Mouse (Mus musculus): ENCODE results near the gene Tgfb3.

The Tgfb3 gene

DNA sequence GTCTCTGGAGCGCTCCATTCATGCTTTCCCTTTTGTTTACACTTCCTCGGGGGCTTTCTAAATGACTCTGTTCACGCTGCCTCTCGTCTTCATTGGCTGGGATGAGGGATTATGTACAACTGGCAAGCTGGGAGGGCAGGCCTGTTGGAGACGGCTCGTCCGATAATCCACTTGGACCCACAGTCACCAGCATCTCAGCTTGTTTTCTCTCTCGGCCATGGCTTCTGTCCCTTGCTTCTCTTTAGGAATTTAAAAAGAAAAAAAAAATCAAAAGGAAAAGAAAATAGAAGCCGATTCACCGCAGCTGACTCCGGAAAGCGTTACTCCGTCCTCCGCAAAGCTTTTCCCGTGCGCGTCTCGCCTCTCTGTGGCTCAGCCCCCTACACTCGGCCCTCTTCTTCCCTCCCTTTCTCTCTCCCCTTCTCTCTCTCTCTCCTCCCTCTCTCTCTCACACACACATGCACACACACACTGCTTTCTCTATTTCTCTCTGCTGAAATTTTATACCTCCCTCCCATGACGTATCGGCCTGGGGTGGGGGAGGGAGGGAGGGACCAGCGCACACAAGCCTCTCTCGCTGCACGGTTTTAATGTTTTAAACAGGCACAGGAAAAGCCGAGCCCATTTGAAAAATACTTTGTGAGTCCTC, at the start of gene Tgfb3:
Gene Tgfb3 (minus strand): TSS at position 489 of the 649 bp plus-strand sequence.
- DNase-seq (ENCODE audit: low spot score): no peak

DNA sequence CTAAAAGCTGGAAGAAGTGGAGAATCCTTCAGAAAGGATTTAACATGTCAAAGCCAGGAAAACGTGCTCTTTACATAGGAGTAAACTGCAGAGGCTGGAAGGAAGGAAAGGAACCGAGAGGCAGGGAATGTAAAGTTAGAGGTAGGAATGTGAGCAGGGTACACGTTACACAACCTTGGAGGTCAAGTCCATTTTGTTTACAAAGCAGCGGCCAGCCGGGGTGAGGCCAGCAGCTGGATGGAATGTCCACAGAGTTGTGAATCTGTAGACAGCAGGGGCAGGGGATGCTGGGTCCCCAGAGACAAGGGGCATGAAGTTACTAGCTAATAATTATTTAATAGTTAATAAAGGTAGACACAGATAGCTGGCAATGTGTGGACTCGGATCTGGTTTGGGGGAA, 49.3 kb upstream of the Tgfb3 start:
- no peak for DNase-seq (ENCODE audit: low spot score)

- no peak for DNase-seq (ENCODE audit: low spot score)
Observed at GRCm38 (mm10) chr12:86124016-86124415, 45.2 kb upstream of the Tgfb3 start.

- no peak for DNase-seq (ENCODE audit: low spot score)
Observed at GRCm38 (mm10) chr12:86116295-86116835, 37.5 kb upstream of the Tgfb3 start.

- DNase-seq (ENCODE audit: low spot score): no peak
Observed at GRCm38 (mm10) chr12:86110637-86111036, 31.8 kb upstream of the Tgfb3 start.

DNA sequence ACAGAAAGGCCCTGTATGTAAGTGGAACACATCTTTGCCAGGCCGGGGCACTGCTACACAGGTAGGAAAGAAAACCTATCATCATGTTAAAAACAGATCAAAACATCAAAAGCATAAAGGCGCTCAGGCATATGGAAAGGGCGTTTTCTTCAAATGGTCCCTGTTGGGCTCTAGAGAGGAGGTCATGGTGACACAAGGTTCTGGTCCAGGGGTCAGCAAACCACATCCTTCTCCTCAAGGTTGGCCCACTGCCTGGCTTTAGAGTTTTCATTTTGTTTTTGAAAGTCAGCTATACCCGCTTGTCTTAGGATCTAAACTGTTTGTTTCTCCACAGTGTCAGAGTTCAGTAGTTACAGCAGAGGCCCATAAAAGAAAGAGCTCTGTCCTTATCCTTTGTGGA, 30.7 kb upstream of the Tgfb3 start:
- DNase-seq (ENCODE audit: low spot score): no peak

DNA sequence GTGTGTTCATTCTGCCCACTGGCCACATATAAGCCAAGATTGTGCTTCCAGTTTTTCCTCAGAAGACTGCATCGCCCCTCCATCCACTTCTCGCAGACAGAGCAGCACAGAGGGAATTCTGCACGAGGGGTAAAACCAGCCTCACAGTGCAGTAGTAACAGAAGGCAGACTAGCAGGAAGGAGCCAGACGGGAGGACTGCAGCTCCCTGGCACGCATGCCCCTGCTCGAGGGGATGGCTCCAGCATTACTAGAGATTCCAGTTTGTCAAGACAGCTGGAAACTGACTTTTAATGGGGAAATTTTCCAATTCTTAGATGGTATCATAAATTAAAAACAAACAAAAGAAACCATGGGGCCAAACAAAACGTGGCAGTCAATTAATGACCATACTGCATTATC, 28.8 kb upstream of the Tgfb3 start:
- DNase-seq (ENCODE audit: low spot score): no peak

- DNase-seq (ENCODE audit: low spot score): no peak
Observed at GRCm38 (mm10) chr12:86106086-86106485, 27.2 kb upstream of the Tgfb3 start.

DNA sequence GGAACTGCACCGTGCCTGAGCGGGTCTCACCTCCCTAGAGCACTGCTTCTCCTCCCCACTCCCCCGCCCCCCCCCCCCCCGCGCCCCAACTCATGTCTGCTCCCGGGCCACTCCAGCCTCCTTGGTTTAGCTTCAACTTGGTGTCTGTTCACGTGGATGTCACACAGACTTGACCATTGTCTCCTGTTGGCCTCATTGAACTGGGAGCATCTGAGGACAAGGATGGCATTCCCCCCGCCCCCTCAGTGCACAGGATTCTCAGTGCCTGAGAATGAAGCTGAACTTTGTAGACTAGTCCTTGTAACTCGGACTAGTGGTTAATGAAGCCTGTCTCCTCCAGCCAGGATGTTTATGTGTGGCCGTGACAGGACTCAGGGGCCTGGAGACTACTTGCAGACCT, 26.7 kb upstream of the Tgfb3 start:
- DNase-seq (ENCODE audit: low spot score): no peak

GRCm38 (mm10) chr12:86104297-86104696, 25.5 kb upstream of the Tgfb3 start:
- no peak for DNase-seq (ENCODE audit: low spot score)

DNA sequence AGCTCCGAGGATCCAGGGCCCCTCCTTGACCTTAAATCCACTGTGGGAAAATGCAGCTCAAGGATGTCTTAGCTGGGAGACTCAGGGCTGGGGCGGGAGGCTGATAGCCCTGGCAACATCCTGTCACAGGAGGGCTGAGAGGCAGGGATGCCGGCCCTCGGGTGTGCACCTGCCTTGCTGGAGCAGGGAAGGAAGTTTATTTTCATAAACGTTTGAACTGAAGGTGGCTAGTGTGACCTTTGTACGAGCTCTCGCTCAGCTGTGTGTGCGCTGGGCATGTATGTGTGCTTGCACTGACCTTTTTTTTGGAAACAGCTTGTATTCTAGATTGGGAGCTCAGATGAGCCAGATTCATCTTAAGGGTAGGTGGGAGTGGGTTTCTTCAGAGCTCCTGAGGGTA, 25.0 kb upstream of the Tgfb3 start:
- no peak for DNase-seq (ENCODE audit: low spot score)

DNA sequence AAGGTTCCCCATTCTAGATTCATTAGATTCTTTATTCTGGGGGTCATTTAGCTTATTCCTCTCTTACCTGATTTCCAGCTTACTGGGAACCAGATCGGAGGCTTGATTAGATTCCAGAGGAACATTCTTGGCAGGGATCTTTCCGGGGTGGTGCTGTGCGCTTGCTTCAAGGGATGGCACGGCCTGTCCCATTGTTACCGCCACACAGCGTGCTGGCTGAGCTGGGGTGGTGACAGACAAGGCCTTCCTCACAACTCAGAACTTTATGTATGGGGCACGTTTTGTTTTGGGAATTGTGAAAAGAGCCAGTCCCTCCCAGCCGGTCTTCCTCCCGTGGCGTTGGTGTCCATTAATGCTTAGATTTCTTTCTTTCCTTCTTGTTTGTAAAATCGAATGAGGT, 24.6 kb upstream of the Tgfb3 start:
- DNase-seq (ENCODE audit: low spot score): no peak

DNA sequence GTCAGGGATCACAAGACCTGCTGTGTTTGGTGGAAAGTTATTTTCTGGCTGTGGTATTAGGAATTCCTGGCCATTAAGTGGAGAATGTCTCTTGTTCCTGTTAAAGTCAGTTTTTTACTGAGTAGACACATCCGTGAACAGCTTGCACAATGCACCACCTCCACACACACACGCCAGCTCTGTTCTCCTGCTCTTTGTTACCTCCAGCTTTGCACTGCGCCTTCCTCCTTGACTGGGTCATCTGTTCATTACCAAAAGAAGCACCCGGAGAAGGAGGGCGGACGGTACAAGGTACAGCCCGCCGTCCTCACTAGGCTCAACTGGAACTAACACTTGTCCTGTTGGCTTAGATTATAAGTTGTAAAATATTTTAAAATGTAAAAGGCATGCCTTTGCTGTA, 23.8 kb upstream of the Tgfb3 start:
- DNase-seq (ENCODE audit: low spot score): no peak

DNA sequence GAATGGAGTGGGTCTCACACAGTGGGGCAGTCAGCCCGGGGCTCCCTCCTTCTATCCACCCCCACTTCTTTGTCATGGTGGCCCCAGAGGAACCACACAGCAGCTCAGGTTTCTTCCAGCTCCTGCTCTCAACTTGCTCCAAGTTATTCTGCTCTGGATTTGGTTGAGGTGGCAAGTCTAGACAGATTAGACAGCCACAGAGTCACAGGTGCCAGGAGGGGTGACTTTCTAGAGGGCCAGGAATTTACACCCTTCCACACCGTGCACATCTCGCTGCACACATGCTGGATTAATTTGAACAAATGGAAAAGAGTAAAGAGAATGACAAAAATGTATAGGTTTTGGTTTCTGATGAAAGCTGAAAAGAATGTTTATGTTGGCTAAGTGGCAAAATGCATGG, 21.9 kb upstream of the Tgfb3 start:
- DNase-seq (ENCODE audit: low spot score): no peak

DNA sequence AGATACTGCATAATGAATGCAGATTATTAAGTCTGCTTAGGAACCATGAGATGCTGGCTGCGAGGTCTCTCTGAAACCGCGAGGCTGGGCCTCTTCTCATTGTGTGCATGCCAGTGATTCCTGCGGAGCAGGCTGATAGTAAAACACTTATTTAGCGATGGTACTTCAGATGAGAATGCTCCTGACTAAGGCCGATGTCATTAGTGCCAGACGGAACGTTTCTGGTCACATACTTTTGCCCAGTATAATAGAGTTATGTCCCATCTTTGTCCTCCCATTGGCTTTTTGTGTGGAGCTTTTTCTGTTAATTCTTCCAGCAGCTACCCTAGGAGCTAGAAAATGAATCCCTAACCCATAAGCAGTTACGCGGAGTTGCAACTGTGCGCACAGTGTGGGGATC, 18.9 kb upstream of the Tgfb3 start:
- no peak for DNase-seq (ENCODE audit: low spot score)

DNA sequence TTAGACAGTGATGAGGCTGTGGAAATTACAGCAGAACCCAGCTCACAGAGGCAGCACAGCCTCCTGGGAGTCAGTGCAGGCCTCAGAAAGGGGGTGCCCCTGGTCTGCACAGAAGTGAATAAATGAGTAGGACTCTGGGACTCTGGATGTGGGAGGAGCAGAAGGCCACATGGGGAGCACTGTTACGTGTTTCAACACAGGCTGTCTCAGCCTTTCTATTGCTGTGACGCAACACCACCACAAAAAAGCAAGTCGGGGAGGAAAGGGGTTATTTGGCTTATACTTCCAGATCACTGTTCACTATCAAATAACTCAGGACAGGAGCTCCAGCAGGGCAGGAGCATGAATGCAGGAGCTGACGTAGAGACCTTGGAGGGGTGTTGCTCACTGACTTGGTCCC, 17.0 kb upstream of the Tgfb3 start:
- DNase-seq (ENCODE audit: low spot score): no peak

GRCm38 (mm10) chr12:86094075-86094474, 15.2 kb upstream of the Tgfb3 start:
- DNase-seq (ENCODE audit: low spot score): no peak

DNA sequence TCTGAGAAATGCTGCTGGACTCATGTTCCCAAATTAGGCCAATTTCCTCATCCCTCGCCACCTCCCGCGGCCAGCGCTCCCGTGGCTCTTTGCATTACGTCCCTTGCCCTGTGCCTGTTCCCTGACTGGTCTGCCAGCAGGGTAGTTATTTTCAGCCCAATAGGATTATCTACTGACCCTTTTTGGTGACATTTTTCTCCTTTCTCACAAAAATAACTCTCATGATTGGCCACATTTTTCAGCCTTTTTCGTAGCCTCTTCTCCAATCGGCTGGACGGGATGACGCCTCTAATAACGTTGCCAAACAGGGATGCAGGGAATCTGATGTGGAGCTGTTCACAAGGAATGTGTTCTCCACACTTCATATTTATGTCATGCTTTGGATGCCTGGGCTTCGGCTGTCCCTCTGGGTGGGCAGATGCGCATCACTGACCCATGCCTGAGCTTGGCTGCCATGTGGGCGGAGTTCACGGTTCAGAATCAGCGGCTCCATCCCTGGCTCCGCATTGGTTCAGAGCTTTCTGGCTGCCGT, 12.8 kb upstream of the Tgfb3 start:
- DNase-seq (ENCODE audit: low spot score): no peak

- no peak for DNase-seq (ENCODE audit: low spot score)
Observed at GRCm38 (mm10) chr12:86090764-86091163, 11.9 kb upstream of the Tgfb3 start.

GRCm38 (mm10) chr12:86088042-86088441, 9.2 kb upstream of the Tgfb3 start:
- no peak for DNase-seq (ENCODE audit: low spot score)

GRCm38 (mm10) chr12:86086550-86086949, 7.7 kb upstream of the Tgfb3 start:
- no peak for DNase-seq (ENCODE audit: low spot score)

GRCm38 (mm10) chr12:86085873-86086272, 7.0 kb upstream of the Tgfb3 start:
- peak; percentile 55 for DNase-seq (ENCODE audit: low spot score)

DNA sequence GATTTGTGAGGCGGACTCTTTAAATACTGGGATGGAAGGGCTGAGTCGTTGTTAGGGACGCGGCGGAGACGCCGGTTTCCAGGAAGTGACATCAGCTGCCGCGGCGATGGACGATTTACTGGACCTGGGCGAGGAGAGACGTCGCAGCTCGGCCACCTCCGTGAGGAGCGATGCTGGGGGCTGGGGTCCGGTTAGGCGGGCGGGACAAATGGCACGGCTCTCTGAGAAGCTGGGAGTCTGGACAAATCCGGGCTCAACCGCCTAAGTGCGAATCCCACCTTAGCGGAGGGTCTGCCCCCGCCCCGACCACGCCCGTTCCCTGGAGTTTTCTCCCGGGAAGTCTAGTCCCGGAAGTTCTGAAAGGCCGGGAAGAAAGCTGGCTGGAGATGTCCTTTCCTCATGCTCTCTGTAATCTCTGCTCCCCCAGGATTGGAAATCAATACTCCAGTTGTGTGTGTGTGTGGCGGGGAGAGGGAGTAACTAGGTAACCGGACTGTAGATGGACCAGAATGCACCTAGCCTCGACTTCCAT, 3.7 kb upstream of the Tgfb3 start, which contains the start of gene Ift43:
Gene Ift43 (plus strand): TSS at position 61 of the 532 bp plus-strand sequence.
- DNase-seq (ENCODE audit: low spot score): no peak

DNA sequence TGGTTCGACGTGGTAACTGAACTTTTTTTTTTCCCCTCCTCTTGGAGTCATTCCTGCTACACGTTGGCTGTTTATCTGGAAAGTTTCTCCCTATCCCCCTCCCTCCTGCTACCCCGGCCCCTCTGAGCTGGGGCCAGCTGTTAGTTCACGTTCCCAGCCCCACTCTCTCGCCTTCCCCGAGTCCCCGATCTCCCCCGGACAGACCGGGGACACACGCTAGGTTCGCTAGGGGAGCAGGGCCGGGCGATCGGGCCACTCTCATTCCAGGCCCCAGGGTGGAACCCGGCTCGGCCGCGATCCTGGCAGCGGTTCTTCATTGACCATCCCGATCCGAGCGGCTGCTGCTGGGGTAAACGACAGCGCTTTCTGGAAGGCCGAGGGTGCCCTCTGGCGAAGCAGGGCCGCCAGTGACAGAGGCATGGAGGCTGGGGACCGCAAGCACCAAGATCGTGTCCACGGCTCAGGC, 394 bp upstream of the Tgfb3 start:
- peak; percentile 84 for DNase-seq (ENCODE audit: low spot score)

All from left cerebral cortex, adult 11 months (tissue).